Mouse (Mus musculus) lung, adult 2 months (tissue): Measurements from ENCODE around the gene Gxylt1. TPM values are rescaled to one million over a fixed set of nuclear protein-coding genes. Genes with fewer than 3 reads are reported as not detected.

ENCODE experiments used
- DNase-seq: peaks from one replicate; pipeline ENCODE4 v3.0.0; 2022
- H3K4me1 ChIP-seq: fragments of 200-500 bp; 2 replicates; pipeline ENCODE4 v1.6.1; 2011; ENCODE audit warnings: low read length; ENCODE audit not compliant: control insufficient read depth, insufficient read depth
- H3K4me3 ChIP-seq: fragments of 200-500 bp; replicated peaks from 2 replicates; pipeline ENCODE3; 2011; ENCODE audit warnings: low read depth, mild to moderate bottlenecking, control low read depth, low read length; ENCODE audit errors: extremely low read depth
- CTCF ChIP-seq: fragments of 200-500 bp; IDR thresholded peaks from 2 replicates; pipeline ENCODE4 v1.5.1; 2011; ENCODE audit warnings: mild to moderate bottlenecking, low read length, control low read depth; ENCODE audit not compliant: insufficient read depth
- POLR2A ChIP-seq: fragments of 200-500 bp; IDR thresholded peaks from 2 replicates; pipeline ENCODE4 v1.6.1; 2011; ENCODE audit warnings: low read depth, mild to moderate bottlenecking, control low read depth, low read length, borderline replicate concordance; ENCODE audit errors: extremely low read depth
- WGBS: fragments of 180-500 bp; shearing (Covaris S2); methylation state at CpG from one replicate; pipeline ENCODE4 v1.1.7; 2018; 5-methylcytosine and 5-hydroxymethylcytosine counted together
- polyA plus RNA-seq: library from polyadenylated mRNA; depleted of rRNA; stranded (reverse); fragments of >200 nt; gene quantifications from 2 replicates; pipeline ENCODE4 v1.2.3, GENCODE M21; 2012; rRNA removed

Gxylt1 gene
- polyA plus RNA-seq, 1 experiment: 6.8 TPM

GRCm38 (mm10) chr15:93191387-93192145 is 83.4 kb downstream of the Gxylt1 start:
- TF ChIP-seq POLR2A (no peak), CTCF (no peak)
- Histone ChIP-seq H3K4me3 (no peak overlapping the region), H3K4me1 (no peaks in the 10 kb centered on the region)
- no peak for DNase-seq
- 54% methylated on average over 12 of the region's 12 CpGs for WGBS

Other genes starting within 250 kb of the Gxylt1 start
- gene Yaf2, start 61.8 kb upstream of the Gxylt1 start, polyA plus RNA-seq: 25.6 and 27.3 TPM in 2 replicates
- gene Zcrb1, start 123.2 kb upstream of the Gxylt1 start, polyA plus RNA-seq: 30.4 and 31.6 TPM in 2 replicates
- gene Pphln1, start 123.2 kb upstream of the Gxylt1 start, polyA plus RNA-seq: 12.6 and 21.5 TPM in 2 replicates